Mouse (Mus musculus): ENCODE results near the gene Slc12a6.
A peak's percentile ranks its signal among the peaks of the same experiment; 100 is the strongest.

The Slc12a6 gene

GRCm38 (mm10) chr2:112265448-112266241 is at the start of gene Slc12a6:
Gene Slc12a6, plus strand, starts transcription at chr2:112265825.
- DNase-seq, result peak; percentile 93

DNA sequence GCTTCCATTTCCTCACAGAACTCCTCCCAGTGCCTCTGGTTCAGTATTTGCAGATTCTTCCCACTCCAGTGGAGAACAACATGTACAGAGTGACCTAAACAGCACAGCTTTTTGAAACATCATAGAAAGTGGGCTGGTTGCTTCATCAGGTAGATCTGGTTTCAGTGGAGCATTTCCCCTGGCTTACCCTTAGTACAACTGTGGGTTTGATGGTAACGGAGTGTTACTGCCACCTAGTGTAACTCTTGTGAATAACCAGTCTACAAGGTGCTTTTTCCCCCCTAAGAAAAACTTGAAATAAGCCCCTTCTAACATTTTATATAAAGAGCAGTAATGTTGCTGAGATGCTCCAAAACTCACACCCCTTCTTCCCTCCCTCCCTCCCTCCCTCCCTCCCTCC is 49.6 kb upstream of the Slc12a6 start:
- DNase-seq, result no peak

DNA sequence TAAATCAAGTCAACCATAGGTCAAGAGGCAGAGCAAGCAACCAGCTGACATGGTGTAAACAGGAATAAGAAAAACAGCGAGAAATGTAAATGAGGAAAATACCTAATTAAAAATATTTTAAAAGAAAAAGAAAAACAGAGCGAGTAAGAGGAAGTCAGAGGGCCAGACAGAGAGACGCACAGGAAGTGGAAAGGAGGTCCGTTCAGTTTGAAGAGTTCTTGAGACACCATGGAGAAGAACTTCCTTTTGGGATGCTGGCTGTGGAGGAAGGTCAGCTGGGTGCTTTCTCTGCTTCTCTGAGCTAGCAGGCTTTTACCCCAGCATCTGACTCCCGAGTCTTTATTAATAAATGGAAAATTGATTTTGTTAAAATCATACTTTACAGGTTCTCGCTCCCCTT is 48.0 kb upstream of the Slc12a6 start:
- no peak for DNase-seq

DNA sequence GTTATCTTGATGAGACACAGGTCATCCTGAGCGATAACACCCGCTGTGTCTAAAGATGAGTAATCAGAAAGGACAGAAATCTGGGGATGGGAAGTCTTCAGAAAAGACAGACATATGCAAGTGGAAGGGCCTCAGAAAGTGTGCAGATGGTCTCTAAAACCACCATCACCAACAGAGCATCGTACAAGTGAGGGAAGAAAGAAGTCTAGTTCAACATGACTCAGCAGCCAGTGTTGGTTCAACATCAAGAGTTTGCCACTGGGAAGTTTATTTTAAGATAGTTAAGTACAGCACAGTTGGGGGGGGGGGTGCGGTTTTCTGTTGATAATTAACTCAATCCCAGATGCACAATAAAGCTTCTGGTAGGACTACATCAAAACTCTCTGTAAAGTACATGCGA is 44.7 kb upstream of the Slc12a6 start:
- no peak for DNase-seq

DNA sequence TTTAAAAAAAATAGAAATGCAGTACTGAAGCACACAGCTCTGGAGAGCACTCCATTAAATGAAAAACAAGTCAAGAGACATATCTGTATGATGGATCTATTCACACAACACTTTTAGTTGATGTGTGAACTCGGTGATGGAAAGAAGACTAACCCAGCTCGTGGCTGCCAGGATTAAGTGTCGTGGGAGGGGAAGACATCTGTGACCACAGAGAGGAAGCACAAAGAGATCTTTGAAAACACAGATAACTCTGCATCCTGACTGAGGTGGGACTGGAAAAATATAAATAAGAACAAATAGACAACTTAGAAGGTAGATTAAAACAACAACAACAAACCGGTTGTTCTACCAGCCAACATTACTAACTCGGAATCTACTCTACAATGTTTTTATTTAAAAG is 43.0 kb upstream of the Slc12a6 start:
- no peak for DNase-seq

DNA sequence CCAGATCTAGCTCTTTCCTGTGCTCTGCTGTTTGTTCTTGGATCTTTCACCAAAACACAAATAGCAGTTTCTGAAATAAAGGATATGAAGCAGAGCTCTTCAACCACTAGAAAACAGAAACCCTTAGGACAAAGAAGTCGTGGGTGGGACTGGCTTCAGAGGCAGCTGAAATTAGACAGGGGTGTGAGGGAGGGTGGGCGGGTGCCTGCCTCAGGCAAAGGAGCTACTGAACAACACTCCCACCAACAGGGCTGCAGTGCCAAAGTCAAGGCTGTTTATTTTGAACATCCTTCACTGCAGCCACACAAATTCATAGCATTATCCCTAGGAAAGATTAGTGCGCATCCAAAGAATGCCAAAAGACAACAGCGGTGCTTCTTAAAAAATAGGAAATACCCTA is 41.3 kb upstream of the Slc12a6 start:
- no peak for DNase-seq

GRCm38 (mm10) chr2:112232623-112233022 is 33.0 kb upstream of the Slc12a6 start:
- DNase-seq, result no peak

- no peak for DNase-seq
These were observed 29.0 kb upstream of the Slc12a6 start for GRCm38 (mm10) chr2:112236620-112237019.

DNA sequence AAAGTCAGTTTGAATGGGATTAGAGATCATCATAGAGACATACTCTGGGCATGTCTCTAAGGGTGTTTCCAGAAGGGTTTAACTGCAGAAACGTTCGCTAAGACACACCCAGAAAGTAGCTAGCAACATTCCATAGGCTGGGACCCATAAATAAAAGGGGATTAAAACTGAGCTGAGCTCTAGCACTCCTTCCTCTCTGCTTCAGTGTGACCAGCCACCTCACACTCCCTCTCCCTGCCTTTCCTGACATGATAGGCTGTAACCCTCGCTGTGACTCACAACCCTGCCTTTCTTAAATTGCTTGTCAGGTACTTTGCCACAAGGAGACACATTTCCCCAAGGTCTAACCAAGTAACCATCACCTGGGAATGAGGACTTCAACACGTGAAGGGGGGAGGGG is 27.6 kb upstream of the Slc12a6 start:
- DNase-seq, result no peak

DNA sequence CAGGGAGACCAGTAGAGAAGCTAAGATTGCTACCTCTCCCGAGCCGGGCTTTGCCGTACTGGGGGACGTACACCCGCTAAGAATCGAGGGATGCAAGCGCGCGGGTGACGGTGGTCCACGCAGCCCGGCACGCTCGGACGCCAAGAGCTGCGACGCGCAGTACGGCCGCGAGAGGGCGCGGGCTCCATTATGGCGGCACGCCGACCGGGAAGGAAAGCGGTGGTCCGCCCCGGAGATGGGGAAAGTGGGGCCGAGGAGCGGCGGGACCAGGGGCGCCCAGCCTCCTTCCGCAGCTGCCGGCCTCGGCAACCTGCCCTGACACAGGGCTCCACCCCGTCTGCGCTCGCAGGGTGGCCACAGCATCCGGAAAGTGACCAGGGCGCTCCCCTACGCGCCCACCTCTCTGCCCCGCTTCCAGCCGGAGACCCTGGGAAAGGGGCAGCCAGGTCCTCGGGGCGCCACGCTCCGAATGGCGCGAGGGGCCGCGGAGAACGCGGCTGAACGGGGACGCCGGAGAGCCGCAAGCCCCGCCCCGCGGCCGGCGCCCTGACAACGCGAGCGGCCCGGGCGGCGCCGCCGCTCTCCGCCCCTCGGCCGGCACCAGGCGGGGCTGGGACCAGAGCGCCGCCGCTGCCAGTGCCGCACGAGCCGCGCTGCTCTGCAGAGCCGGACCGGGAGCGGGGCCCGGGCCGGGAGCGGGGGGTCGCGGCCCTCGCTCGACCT is 26.3 kb upstream of the Slc12a6 start, which contains the start of gene Lpcat4:
Gene Lpcat4, plus strand, starts transcription at position 257 of the 723 bp plus-strand sequence.
- DNase-seq, result peak; percentile 87

- DNase-seq, result no peak
These were observed 25.5 kb upstream of the Slc12a6 start for GRCm38 (mm10) chr2:112239935-112240721.

DNA sequence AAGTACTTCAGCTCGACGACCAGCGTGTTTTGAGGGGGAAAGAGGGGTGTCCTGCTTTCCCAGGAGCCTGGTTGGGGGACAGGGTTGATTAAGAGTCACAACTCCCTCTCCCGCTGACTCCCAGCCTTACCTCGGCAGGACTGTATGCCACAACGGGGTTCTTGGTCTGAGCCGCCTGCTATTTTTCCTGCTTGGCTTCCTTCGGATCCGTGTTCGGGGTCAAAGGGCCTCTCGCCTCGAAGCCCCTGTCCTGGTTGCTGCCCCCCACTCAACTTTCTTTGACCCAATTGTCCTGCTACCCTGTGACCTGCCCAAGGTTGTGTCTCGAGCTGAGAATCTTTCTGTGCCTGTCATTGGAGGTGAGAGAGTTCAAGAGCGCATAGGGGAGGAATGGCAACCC is 23.8 kb upstream of the Slc12a6 start:
- no peak for DNase-seq

GRCm38 (mm10) chr2:112245307-112245706 is 20.3 kb upstream of the Slc12a6 start:
- no peak for DNase-seq

- no peak for DNase-seq
These were observed 19.4 kb upstream of the Slc12a6 start for GRCm38 (mm10) chr2:112246193-112246592.

DNA sequence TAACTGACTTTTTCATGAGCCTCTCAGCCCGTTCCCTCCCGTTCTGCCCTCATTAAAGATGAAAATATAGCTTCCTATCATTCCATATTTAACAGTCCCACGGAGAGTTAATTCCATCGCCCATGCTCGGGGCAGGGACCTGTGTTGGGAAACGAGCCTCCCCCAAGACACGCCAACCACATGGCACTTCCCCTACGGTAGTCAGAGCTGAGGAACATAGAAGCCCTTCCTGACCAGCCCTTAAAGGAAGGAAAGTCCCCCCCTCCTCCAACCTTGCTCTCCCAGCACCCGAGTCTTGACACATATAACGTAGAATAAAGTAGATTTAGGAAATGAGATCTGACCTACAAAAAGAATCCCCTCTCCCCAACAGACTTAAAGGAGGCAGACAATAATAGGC is 18.3 kb upstream of the Slc12a6 start:
- DNase-seq, result no peak

GRCm38 (mm10) chr2:112249780-112250453 is 15.7 kb upstream of the Slc12a6 start:
- DNase-seq, result no peak

GRCm38 (mm10) chr2:112254675-112255515 is 10.7 kb upstream of the Slc12a6 start:
- no peak for DNase-seq

DNA sequence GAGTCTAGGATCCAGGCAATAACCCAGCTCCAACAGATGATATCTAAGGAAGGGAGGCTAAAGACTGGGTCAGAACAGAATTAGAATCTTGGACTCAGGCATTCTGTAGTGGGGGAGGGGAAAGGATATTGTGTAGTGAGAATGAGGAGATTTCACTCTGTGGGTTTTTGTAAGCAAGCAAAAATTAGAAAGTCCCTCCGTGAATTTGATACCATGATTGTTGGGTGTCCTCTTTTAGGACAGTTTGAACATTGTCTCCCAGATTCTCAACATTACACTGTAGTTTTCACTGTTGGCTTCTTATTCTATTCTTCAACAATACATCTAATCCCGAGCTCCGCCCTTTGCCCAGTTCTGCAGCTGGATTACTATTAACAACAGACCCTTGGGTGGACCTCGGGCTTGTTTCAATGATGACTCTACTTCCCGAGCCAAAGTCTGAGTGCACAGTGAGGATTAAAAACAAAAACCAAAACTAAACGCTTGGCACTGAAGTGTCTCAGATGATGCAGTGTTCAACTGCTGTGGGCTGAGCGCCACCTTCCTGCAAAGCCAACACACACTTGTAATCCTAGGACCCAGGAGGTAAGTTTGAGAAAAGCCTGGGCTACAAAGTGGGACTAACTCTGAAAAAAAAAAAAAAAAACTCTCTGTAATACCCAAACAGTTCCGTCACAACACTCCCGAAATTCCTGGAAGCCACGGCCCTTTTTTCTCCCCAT is 6.2 kb upstream of the Slc12a6 start, which contains the start of gene Nutm1:
Gene Nutm1, minus strand, starts transcription at position 51 of the 722 bp plus-strand sequence.
- no peak for DNase-seq

DNA sequence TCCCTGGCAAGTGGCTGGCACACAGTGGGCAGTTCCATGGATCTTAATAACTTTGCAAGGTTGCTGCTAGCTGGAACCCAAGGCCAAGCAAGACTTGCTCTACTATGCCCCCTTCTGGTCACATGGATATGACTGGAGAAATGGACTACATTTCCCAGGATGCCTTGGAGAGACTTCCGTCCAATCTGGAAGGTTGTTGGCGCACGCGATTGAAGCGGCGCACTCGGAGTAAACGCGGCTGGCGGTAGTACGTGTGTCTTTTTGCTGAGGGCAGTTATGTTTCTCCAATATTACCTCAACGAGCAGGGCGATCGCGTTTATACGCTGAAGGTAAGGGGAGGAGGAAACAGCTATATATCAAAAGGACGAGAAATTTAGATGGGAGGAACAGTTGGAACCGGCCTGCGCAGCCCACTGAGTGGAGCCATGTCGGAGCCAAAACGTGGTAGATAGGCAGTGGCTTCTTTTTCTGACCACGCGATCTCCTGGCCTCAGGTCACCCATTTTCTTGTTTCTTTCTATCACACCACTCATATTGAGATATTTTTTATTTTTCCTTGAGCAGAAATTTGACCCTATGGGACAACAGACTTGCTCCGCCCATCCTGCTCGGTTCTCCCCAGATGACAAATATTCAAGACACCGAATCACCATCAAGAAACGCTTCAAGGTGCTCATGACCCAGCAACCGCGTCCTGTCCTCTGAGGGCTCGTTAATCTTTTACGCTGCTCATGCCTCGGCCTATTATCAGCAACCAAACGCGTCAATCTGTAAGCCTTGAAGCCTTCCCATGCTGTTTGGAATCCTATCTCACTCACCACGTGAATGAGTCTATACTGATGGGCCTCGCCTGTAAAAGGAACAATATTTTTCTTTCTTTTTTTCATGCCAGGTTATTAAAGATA is 3.6 kb upstream of the Slc12a6 start, which contains the start of gene Nop10:
Gene Nop10, plus strand, starts transcription at position 179 of the 906 bp plus-strand sequence.
- peak; percentile 85 for DNase-seq

DNA sequence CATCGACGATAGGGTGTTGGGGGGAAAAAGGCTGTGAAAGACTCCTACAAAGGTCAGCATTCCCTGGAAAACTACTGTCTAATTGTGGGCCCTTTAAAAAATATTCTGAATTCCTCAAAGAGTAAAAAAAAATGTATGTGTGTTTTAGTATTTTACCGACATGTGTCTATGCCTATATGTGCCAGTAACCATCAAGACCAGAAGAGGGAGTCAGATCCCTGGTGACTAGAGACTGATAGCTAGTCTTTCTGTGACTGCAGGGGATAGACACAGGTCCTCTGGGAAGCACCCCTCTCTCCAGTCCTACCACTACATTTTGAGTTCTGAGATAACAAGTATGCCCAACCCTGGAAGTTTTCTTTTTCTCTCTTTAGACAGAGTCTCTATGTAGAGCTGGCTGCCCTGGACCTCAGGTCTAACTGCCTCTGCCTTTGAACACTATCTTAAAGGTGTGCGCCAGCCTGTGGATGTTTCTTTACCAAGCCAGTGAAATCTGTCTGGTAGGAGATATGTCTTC is 2.8 kb upstream of the Slc12a6 start:
- DNase-seq, result no peak

Data from layer of hippocampus, adult 9-11 months (tissue).